Mouse (Mus musculus) neural tube, embryonic 13.5 days (tissue): ENCODE data around the gene Catsperg1. TPM values are rescaled to one million over a fixed set of nuclear protein-coding genes. Genes with fewer than 3 reads are reported as not detected.

ENCODE experiments used
- ATAC-seq: fragments of 200-750 bp; cut with Nextera tagmentation; 2 replicates; pipeline ENCODE4 v1.8.0; 2017; ENCODE audit warnings: low read depth, mild to moderate bottlenecking, moderate TSS enrichment, moderate library complexity
- H3K27ac ChIP-seq: fragments of 300-500 bp; sonication (generic); replicated peaks from 2 replicates; pipeline ENCODE4 v1.5.1; 2015; ENCODE audit warnings: moderate library complexity, mild to moderate bottlenecking, inconsistent platforms
- H3K27me3 ChIP-seq: fragments of 300-500 bp; sonication (generic); 2 replicates; pipeline ENCODE4 v1.6.1; 2015; ENCODE audit warnings: mild to moderate bottlenecking, inconsistent platforms
- H3K36me3 ChIP-seq: fragments of 300-500 bp; sonication (generic); 2 replicates; pipeline ENCODE4 v1.6.1; 2015; ENCODE audit warnings: mild to moderate bottlenecking, inconsistent platforms
- H3K4me1 ChIP-seq: fragments of 300-500 bp; sonication (generic); replicated peaks from 2 replicates; pipeline ENCODE4 v1.6.1; 2015; ENCODE audit warnings: inconsistent platforms
- H3K4me2 ChIP-seq: fragments of 300-500 bp; sonication (generic); 2 replicates; pipeline ENCODE4 v1.6.1; 2015; ENCODE audit warnings: inconsistent platforms, mild to moderate bottlenecking, moderate library complexity
- H3K4me3 ChIP-seq: fragments of 300-500 bp; sonication (generic); 2 replicates; pipeline ENCODE4 v1.5.1; 2015; ENCODE audit warnings: mild to moderate bottlenecking, inconsistent platforms
- H3K9ac ChIP-seq: fragments of 300-500 bp; sonication (generic); 2 replicates; pipeline ENCODE4 v1.6.1; 2015; ENCODE audit warnings: moderate library complexity, mild to moderate bottlenecking, inconsistent platforms
- H3K9me3 ChIP-seq: fragments of 300-500 bp; sonication (generic); 2 replicates; pipeline ENCODE4 v1.6.1; 2016; ENCODE audit warnings: inconsistent platforms
- WGBS: fragments of 180-500 bp; shearing (Covaris S2); methylation state at CpG from one replicate; pipeline ENCODE4 v1.1.7; 2015; 5-methylcytosine and 5-hydroxymethylcytosine counted together
- polyA plus RNA-seq: library from polyadenylated mRNA; unstranded; fragments of >200 nt; fragmentation: Nextera tagmentation; extraction: Ambion mirVana; gene quantifications from 2 replicates; pipeline ENCODE4 v1.2.1, GENCODE M21; 2015

Catsperg1 gene
- polyA plus RNA-seq, 1 experiment from 2014 or later: 1.9 TPM

GRCm38 (mm10) chr7:29180854-29181236 lies 33.0 kb downstream of the Catsperg1 start:
- Histone ChIP-seq H3K4me3 (peak overlapping the region; percentile 77), H3K36me3 (peaks cover 14% of the 10 kb centered on the region), H3K27ac (peak overlapping the region; percentile 69), H3K4me1 (peaks cover 22% of the 10 kb centered on the region), H3K9ac (no peak overlapping the region), H3K9me3 (no peaks in the 10 kb centered on the region), H3K4me2 (peak overlapping the region; percentile 52), H3K27me3 (0 out of 2 replicates have a peak, but pooled peaks cover under 1% of the 10 kb centered on the region)
- 44% methylated on average over 5 of the region's 5 CpGs for WGBS
- peak; percentile 49; the same call in 1 of the 2 replicates for ATAC-seq

GRCm38 (mm10) chr7:29180077-29180853 lies 33.6 kb downstream of the Catsperg1 start, which contains the start of gene Psmd8:
TSS of gene Psmd8 (minus strand) at chr7:29180701.
- Histone ChIP-seq H3K36me3 (peaks cover 20% of the 10 kb centered on the region), H3K27ac (peak within 1 kb of the TSS; percentile 70), H3K9me3 (no peaks in the 10 kb centered on the region), H3K9ac (peak within 1 kb of the TSS; percentile 95), H3K4me1 (peaks cover 22% of the 10 kb centered on the region), H3K4me2 (peak within 1 kb of the TSS; percentile 86), H3K4me3 (peak within 1 kb of the TSS; percentile 77), H3K27me3 (peaks cover 6% of the 10 kb centered on the region)
- peak; percentile 93 for ATAC-seq
- WGBS: under 1% methylated on average over 62 of the region's 62 CpGs

- 64% methylated on average over 7 of the region's 7 CpGs for WGBS
- peak overlapping the region; percentile 86 for H3K4me2 ChIP-seq
- H3K4me3 ChIP-seq: peak overlapping the region; percentile 77
- ATAC-seq: no peak
- peaks cover 16% of the 10 kb centered on the region for H3K27me3 ChIP-seq
- H3K36me3 ChIP-seq: peaks cover 29% of the 10 kb centered on the region
- H3K27ac ChIP-seq: no peak overlapping the region
- H3K4me1 ChIP-seq: peaks cover 22% of the 10 kb centered on the region
- H3K9ac ChIP-seq: peak overlapping the region; percentile 95
- H3K9me3 ChIP-seq: no peaks in the 10 kb centered on the region
Measured at GRCm38 (mm10) chr7:29179323-29179722, 34.5 kb downstream of the Catsperg1 start.

GRCm38 (mm10) chr7:29178106-29178505 lies 35.7 kb downstream of the Catsperg1 start:
- Histone ChIP-seq H3K27ac (no peak overlapping the region), H3K27me3 (peaks cover 28% of the 10 kb centered on the region), H3K36me3 (peaks cover 41% of the 10 kb centered on the region), H3K9me3 (no peaks in the 10 kb centered on the region), H3K4me2 (no peak overlapping the region), H3K4me1 (peaks cover 22% of the 10 kb centered on the region), H3K4me3 (no peak overlapping the region), H3K9ac (no peak overlapping the region)
- ATAC-seq: no peak
- 91% methylated on average over 4 of the region's 4 CpGs for WGBS

GRCm38 (mm10) chr7:29172390-29173016 lies 41.3 kb downstream of the Catsperg1 start:
- no peak for ATAC-seq
- H3K4me2 ChIP-seq: no peak overlapping the region

GRCm38 (mm10) chr7:29171562-29172097 lies 42.2 kb downstream of the Catsperg1 start:
- Histone ChIP-seq H3K27me3 (peaks cover 56% of the 10 kb centered on the region), H3K4me3 (peak overlapping the region; percentile 66), H3K9me3 (no peaks in the 10 kb centered on the region), H3K36me3 (peaks cover 42% of the 10 kb centered on the region), H3K4me1 (peaks cover 41% of the 10 kb centered on the region), H3K4me2 (peak overlapping the region; percentile 76), H3K9ac (peak overlapping the region; percentile 62), H3K27ac (no peak overlapping the region)
- 4% methylated on average over 34 of the region's 34 CpGs for WGBS
- ATAC-seq: no peak

More at GRCm38 (mm10) chr7:29172390-29173016, 41.3 kb downstream of the Catsperg1 start:
- H3K4me1 ChIP-seq: peaks cover 41% of the 10 kb centered on the region
- peaks cover 49% of the 10 kb centered on the region for H3K36me3 ChIP-seq
- H3K27ac ChIP-seq: no peak overlapping the region
- peaks cover 56% of the 10 kb centered on the region for H3K27me3 ChIP-seq
- no peaks in the 10 kb centered on the region for H3K9me3 ChIP-seq
- 34% methylated on average over 32 of the region's 32 CpGs for WGBS
- no peak overlapping the region for H3K9ac ChIP-seq
- H3K4me3 ChIP-seq: 0 out of 2 replicates have a peak overlapping the region, but pooled peaks have one; percentile 66

GRCm38 (mm10) chr7:29170755-29171561 lies 42.9 kb downstream of the Catsperg1 start:
- H3K27me3 ChIP-seq: peaks cover 56% of the 10 kb centered on the region
- WGBS: 2% methylated on average over 43 of the region's 43 CpGs

GRCm38 (mm10) chr7:29170066-29170754 lies 43.6 kb downstream of the Catsperg1 start, which contains the start of the genes Ggn and Spred3:
TSS of gene Ggn (plus strand) at chr7:29170210.
TSS of gene Spred3 (minus strand) at chr7:29170411.
- Histone ChIP-seq H3K9me3 (no peaks in the 10 kb centered on the region), H3K27ac (peak within 1 kb of the TSS; percentile 90), H3K4me1 (peaks cover 41% of the 10 kb centered on the region), H3K4me3 (peak within 1 kb of the TSS; percentile 66), H3K27me3 (peaks cover 49% of the 10 kb centered on the region), H3K36me3 (peaks cover 32% of the 10 kb centered on the region), H3K4me2 (peak within 1 kb of the TSS; percentile 76), H3K9ac (peak within 1 kb of the TSS; percentile 76)
- under 1% methylated on average over 30 of the region's 30 CpGs for WGBS
- ATAC-seq: peak; percentile 51

More at GRCm38 (mm10) chr7:29170755-29171561, 42.9 kb downstream of the Catsperg1 start:
- Histone ChIP-seq H3K27ac (no peak overlapping the region), H3K36me3 (peaks cover 39% of the 10 kb centered on the region), H3K4me2 (peak overlapping the region; percentile 76), H3K9ac (peak overlapping the region; percentile 62), H3K4me3 (peak overlapping the region; percentile 66), H3K9me3 (no peaks in the 10 kb centered on the region), H3K4me1 (peaks cover 41% of the 10 kb centered on the region)
- ATAC-seq: no peak

GRCm38 (mm10) chr7:29169231-29170065 lies 44.4 kb downstream of the Catsperg1 start:
- Histone ChIP-seq H3K4me1 (peaks cover 41% of the 10 kb centered on the region), H3K27ac (peak overlapping the region; percentile 90), H3K9ac (peak overlapping the region; percentile 76), H3K4me3 (peak overlapping the region; percentile 66), H3K27me3 (peaks cover 41% of the 10 kb centered on the region), H3K4me2 (peak overlapping the region; percentile 76), H3K36me3 (peaks cover 27% of the 10 kb centered on the region), H3K9me3 (no peaks in the 10 kb centered on the region)
- WGBS: under 1% methylated on average over 30 of the region's 39 CpGs
- peak; percentile 86 for ATAC-seq

- peaks cover 22% of the 10 kb centered on the region for H3K36me3 ChIP-seq
- peaks cover 35% of the 10 kb centered on the region for H3K27me3 ChIP-seq
- H3K4me2 ChIP-seq: peak overlapping the region; percentile 76
- ATAC-seq: peak; percentile 36
- peaks cover 41% of the 10 kb centered on the region for H3K4me1 ChIP-seq
- H3K9me3 ChIP-seq: no peaks in the 10 kb centered on the region
- 0% methylated on average over 14 of the region's 14 CpGs for WGBS
- H3K27ac ChIP-seq: peak overlapping the region; percentile 90
- peak overlapping the region; percentile 66 for H3K4me3 ChIP-seq
- peak overlapping the region; percentile 76 for H3K9ac ChIP-seq
Measured at GRCm38 (mm10) chr7:29168791-29169230, 45.0 kb downstream of the Catsperg1 start.
